Mouse (Mus musculus): ENCODE data around the gene Hoxb7. TPM values are rescaled to one million over a fixed set of nuclear protein-coding genes. Genes with fewer than 3 reads are reported as not detected.

Hoxb7 gene
- total RNA-seq, 4 experiments from 2014 or later, result 0.52 to 1.0 (median 0.94) TPM; not detected in 1

DNA sequence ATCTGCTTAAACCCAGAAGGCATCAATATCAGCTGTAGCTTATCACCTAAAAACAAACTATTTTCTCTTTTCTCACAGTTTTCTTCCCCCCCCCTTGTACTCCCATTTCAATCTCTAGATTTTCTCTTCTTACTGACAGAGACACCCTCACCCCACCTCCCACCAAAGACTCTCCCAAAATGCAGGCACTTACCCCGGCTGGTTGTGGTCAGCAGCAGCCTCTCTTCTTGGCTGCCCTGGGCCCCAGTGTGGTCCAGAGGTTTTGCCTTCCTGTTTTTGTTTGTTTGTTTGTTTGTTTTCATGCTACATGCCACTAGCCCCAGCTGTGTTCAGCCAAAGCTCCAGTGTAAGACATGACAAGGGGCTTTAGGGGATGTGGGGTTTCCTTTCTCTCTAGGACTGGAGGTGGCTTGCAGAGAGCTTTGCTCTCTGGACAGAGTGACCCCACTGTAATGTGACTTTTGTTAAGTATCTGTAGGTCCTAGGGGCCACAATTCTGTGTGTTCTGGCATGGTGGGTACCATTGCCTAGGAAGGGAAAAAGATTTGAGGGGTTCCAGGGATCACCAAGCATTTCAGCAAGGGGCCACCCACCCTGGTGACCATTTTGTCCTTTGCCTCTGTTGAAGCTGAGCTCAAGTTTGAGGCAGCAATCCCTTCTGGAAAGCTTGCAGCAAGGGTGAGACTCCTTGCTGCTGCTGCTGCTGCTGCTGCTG is 18.2 kb upstream of the Hoxb7 start:
- no peak for DNase-seq (ENCODE audit: low spot score in 2 of 2)

DNA sequence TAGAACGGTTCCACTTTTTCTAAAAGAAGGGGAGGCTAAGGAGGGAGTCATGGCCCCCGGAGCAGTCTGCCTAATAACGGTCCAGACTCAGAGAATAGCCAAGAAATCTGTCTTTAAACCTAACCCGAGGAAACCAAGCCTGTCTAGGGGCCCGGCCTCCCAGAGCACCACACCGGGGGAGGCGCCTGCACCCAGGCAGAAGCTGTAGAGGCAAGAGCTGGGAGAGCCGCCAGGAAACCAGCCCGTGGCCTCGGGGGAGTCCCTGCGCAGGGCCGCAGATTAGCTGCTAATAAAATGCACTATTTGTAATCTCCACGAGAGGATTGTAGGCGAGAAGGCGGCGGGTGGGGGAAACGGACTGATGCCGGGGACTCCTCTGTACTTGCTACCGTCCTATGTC is 16.6 kb upstream of the Hoxb7 start:
- DNase-seq (ENCODE audit: low spot score in 2 of 2), result no peak

GRCm38 (mm10) chr11:96270996-96271540 is 15.4 kb upstream of the Hoxb7 start, which contains the start of gene Hoxb9:
Hoxb9 (plus strand) TSS chr11:96271457.
- DNase-seq (ENCODE audit: low spot score in 2 of 2), result no peak

- no peak for DNase-seq (ENCODE audit: low spot score in 2 of 2)
Observed at GRCm38 (mm10) chr11:96271541-96272011, 14.8 kb upstream of the Hoxb7 start.

DNA sequence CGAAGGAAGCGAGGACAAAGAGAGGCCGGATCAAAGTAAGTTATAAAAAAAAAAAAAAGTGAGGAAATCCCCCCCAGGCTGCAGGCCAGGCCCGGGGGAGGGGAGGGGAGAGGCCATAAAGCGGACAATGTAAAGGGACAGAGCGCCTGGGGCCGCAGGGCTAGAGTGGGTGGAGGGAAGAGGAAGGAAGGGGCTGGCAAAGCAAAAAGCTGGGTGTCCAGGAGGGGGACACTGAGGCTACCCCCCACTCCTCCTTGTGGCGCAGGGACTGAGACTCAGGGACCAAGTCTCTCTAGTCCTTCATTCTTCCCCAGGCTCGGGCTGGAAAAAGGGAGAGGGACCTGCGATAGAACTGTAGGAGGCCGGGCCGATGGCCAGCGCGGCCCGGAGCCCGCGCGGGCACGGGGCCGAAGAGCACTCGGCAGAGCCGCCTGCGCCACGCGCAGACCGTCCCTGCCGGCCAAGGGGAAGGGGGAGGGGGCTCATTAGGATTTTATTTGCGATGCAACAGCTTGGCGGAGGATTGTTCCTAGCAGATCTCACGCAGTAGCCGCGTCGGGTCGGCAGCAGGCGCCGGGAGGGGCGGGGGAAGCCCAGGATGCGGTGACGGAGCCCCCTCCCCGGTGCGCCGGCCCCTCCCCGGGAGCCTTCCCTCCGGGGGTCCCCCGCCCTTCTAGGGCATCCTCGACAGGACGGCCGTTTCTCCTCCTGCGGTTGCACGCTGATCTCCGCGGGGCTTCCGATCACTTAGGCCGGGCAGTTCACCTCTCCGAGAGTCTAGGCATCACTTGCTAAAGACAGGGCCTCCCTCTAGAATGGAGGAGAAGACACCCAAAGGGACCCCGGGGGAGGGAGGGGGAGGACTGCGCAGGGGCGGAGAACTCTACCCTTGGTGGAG is 14.2 kb upstream of the Hoxb7 start:
- DNase-seq (ENCODE audit: low spot score in 2 of 2), result no peak

DNA sequence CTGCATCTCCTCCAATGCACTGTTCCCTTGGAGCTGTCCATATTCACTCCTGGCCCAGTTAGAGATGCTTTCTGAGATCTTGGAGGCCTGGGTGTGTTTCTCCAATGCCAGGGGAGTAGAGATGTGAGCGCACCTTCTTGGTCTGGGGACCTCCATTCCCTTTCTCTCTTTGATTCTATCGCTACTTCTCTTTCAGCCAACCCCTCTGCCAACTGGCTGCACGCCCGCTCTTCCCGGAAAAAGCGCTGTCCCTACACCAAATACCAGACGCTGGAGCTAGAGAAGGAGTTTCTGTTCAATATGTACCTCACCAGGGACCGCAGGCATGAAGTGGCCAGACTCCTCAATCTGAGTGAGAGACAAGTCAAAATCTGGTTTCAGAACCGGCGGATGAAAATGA is 12.0 kb upstream of the Hoxb7 start:
- DNase-seq (ENCODE audit: low spot score in 2 of 2), result no peak

GRCm38 (mm10) chr11:96275896-96276295 is 10.5 kb upstream of the Hoxb7 start:
- DNase-seq (ENCODE audit: low spot score in 2 of 2), result no peak

DNA sequence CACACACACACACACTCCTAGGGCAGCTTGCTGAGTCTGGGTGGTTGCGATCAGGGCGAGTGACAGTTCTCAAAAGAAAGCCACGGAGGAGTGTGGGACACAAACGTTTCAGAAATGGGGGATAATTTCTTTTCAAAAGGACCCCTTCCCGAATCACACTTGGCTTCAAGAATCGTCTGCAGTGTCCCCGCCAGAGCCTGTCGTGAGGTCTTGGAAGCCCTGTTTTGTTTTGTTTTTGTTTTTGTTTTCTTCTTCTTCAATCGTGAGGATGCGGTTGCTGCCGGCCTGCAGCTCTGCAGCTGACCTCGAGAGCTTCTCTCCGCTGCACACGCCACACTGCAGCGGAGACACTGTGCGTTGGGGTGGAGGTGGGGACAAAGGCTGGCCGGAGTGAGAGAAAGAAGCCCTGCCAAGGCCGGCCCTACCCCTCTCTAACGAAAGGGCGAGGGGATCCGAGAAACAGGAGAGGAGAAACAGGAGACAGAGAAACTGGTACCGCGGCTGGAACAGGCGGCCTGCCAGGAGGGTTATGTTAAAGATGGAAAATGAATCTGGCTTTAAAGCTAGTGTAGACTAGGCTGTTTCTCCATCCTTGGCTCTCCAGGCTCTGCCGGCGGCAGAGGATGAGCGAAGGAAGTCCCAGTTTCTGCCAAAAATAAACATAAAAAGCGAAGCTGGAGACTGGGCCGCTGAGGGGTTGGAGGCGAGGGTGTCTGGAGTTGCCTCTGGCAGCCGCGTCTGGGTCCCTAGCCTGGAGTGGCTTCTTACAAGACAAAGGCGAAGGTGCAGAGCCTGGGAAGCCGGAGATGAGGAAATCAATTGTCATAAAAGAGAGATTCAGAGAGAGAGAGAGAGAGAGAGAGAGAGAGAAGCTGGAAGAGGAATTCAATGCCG is 9.0 kb upstream of the Hoxb7 start:
- no peak for DNase-seq (ENCODE audit: low spot score in 2 of 2)

- DNase-seq (ENCODE audit: low spot score in 2 of 2), result no peak
Observed at GRCm38 (mm10) chr11:96278324-96278723, 8.1 kb upstream of the Hoxb7 start.

GRCm38 (mm10) chr11:96278773-96279172 is 7.7 kb upstream of the Hoxb7 start:
- DNase-seq (ENCODE audit: low spot score in 2 of 2), result peak; percentile 35 to 59

- no peak for DNase-seq (ENCODE audit: low spot score in 2 of 2)
Observed at GRCm38 (mm10) chr11:96279421-96280233, 6.8 kb upstream of the Hoxb7 start.

DNA sequence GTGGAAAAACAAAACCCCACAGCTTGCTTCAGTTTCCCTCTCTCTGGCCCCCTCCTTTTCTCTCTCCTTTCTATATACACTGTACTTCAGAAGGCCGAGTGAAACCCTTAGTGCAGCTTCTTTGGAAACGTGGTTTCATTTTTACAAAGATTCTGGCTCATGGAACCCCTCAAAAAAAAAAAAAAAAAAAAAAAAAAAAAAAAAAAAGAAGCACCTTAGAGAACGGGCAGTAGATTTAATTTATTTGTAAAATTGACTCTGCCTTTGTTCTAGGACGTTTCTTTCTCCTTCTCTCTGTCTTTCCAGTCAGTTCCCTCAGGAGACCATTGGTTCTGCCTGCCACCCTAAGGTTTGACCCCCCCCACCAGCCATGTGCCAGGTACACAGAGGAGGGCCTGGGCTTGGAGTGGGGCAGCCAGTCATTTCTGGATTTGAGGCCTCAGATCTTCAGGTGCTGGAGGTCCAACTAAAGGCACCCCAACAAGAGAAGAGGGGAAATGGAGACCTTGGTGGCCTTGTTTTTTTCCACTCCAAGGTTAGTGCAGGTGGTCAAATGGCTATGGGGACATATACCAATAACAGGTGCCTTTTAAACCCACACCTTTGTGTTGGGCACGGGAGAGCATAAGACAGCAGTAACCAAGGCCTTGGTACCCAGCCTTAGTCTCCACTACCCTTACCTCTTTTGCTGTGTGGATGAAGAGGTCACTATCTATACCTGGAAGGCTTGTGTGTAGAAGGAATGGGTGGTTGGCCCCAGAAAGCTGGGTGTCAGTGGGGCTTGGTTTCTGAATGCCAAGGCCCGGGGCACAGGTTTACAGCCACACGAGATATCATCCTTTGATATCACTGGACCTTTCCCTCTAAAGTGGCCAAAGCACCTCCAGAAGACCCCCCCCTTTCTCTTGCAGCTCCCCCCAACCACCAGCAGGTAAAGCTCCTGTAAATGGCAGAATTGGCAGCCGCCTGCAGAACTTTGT is 5.7 kb upstream of the Hoxb7 start:
- no peak for DNase-seq (ENCODE audit: low spot score in 2 of 2)

GRCm38 (mm10) chr11:96281396-96281795 is 5.0 kb upstream of the Hoxb7 start:
- no peak for DNase-seq (ENCODE audit: low spot score in 2 of 2)

- DNase-seq (ENCODE audit: low spot score in 2 of 2), result no peak
Observed at GRCm38 (mm10) chr11:96281855-96282570, 4.4 kb upstream of the Hoxb7 start, which contains the start of gene Hoxb8. Hoxb8 (plus strand) TSS chr11:96281905.

GRCm38 (mm10) chr11:96282795-96283430 is 3.5 kb upstream of the Hoxb7 start:
- no peak for DNase-seq (ENCODE audit: low spot score in 2 of 2)

GRCm38 (mm10) chr11:96284041-96284749 is 2.2 kb upstream of the Hoxb7 start:
- no peak for DNase-seq (ENCODE audit: low spot score in 2 of 2)
